Mouse (Mus musculus): ENCODE data around the gene Zranb3. TPM values are rescaled to one million over a fixed set of nuclear protein-coding genes. Genes with fewer than 3 reads are reported as not detected.

Gene Zranb3
- polyA plus RNA-seq, 1 experiment from 2014 or later, result 6.5 TPM

DNA sequence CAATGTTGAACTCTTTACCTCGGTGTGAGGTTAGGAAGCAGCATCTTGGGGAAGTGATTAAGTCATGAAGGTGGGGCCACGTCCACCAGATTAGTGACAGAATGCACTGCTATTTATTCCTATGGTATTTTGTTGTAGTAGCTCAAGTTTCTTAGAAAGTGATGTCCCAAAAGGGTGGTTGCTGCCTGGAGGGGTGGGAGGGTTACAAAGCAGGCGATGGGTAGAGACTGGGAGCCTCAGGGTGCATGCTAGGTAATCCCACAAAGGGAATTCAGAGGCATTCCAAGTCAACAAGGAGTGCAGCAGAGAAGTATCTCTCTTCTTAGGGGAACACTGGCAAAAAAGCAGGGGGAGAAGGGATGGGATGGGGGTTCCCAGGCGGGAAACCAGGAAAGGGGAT is 113.5 kb downstream of the Zranb3 start:
- Histone ChIP-seq H3K9me3 (replicated peaks; ENCODE audit: control insufficient read depth, low read length) (no peaks in the 10 kb centered on the region), H3K4me2 (ENCODE audit: low read length) (no peak overlapping the region), H3K27me3 (replicated peaks; ENCODE audit: control insufficient read depth, insufficient read depth, low read length) (no peaks in the 10 kb centered on the region), H3K4me3 (ENCODE audit: low read depth, low read length) (no peak overlapping the region), H3K36me3 (ENCODE audit: control insufficient read depth, insufficient read depth, low read length) (no peaks in the 10 kb centered on the region), H3K27ac (ENCODE audit: low read depth, low read length) (no peak overlapping the region), H3K4me1 (ENCODE audit: control insufficient read depth, insufficient read depth, low read length) (0 out of 2 replicates have a peak, but pooled peaks cover 2% of the 10 kb centered on the region), H3K9ac (ENCODE audit: low read length) (no peak overlapping the region)
- DNase-seq (ENCODE audit: low spot score) (no peak), ATAC-seq (no peak)
- 79% methylated on average over 4 of the region's 4 CpGs for WGBS

DNA sequence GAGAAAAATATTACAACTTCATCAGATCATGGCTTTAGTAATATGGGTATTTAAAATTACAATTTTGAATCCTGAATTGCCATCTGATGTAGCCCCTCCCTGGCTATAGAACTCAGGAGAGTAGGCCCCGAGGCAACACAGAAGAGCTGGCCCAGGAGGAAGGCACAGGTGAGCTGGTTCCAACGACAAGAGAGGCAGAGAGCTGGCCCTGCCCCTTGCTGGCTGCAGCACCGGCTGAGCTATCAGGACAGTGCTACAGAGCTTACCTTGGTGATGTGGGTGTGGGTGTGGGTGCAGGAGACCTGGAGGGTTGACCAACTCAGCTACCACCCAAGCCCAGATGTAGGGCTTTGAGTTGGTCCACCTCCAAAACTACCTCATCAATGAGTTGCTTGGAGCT is 114.6 kb downstream of the Zranb3 start:
- Histone ChIP-seq H3K4me1 (ENCODE audit: control insufficient read depth, insufficient read depth, low read length) (0 out of 2 replicates have a peak, but pooled peaks cover 2% of the 10 kb centered on the region), H3K9ac (ENCODE audit: low read length) (no peak overlapping the region), H3K27me3 (replicated peaks; ENCODE audit: control insufficient read depth, insufficient read depth, low read length) (no peaks in the 10 kb centered on the region), H3K36me3 (ENCODE audit: control insufficient read depth, insufficient read depth, low read length) (no peaks in the 10 kb centered on the region), H3K27ac (ENCODE audit: low read depth, low read length) (no peak overlapping the region), H3K4me2 (ENCODE audit: low read length) (no peak overlapping the region), H3K4me3 (ENCODE audit: low read depth, low read length) (no peak overlapping the region), H3K9me3 (replicated peaks; ENCODE audit: control insufficient read depth, low read length) (no peaks in the 10 kb centered on the region)
- WGBS, result 81% methylated on average over 3 of the region's 3 CpGs
- ATAC-seq, result no peak
- no peak for DNase-seq (ENCODE audit: low spot score)

DNA sequence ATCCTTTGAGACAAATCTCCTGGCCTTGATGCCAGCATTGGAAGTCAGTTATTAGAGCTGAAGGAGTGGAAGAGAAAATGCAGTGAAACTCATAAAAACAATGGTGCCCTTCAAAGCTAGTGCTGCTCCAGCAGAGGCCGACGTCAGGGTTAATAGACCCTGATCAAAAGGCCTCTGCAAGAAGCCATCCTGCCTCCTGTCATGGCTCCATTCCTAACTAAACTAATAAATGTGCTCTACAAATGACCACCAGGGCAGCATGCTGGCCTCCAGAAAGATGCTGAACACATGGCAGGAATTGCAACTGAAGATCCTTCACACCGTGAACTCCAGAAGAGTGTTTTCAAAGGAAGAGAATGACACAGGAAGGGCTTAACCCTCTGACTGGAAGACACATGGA is 117.5 kb downstream of the Zranb3 start:
- DNase-seq (ENCODE audit: low spot score), result no peak
- H3K36me3 ChIP-seq (ENCODE audit: control insufficient read depth, insufficient read depth, low read length), result no peaks in the 10 kb centered on the region
- no peak for ATAC-seq
- H3K4me3 ChIP-seq (ENCODE audit: low read depth, low read length), result no peak overlapping the region
- no peaks in the 10 kb centered on the region for H3K9me3 ChIP-seq (replicated peaks; ENCODE audit: control insufficient read depth, low read length)
- H3K27ac ChIP-seq (ENCODE audit: low read depth, low read length), result no peak overlapping the region
- H3K4me2 ChIP-seq (ENCODE audit: low read length), result no peak overlapping the region
- no peaks in the 10 kb centered on the region for H3K27me3 ChIP-seq (replicated peaks; ENCODE audit: control insufficient read depth, insufficient read depth, low read length)
- 0 out of 2 replicates have a peak, but pooled peaks cover under 1% of the 10 kb centered on the region for H3K4me1 ChIP-seq (ENCODE audit: control insufficient read depth, insufficient read depth, low read length)
- no peak overlapping the region for H3K9ac ChIP-seq (ENCODE audit: low read length)
- WGBS, result 67% methylated on average over 3 of the region's 3 CpGs

DNA sequence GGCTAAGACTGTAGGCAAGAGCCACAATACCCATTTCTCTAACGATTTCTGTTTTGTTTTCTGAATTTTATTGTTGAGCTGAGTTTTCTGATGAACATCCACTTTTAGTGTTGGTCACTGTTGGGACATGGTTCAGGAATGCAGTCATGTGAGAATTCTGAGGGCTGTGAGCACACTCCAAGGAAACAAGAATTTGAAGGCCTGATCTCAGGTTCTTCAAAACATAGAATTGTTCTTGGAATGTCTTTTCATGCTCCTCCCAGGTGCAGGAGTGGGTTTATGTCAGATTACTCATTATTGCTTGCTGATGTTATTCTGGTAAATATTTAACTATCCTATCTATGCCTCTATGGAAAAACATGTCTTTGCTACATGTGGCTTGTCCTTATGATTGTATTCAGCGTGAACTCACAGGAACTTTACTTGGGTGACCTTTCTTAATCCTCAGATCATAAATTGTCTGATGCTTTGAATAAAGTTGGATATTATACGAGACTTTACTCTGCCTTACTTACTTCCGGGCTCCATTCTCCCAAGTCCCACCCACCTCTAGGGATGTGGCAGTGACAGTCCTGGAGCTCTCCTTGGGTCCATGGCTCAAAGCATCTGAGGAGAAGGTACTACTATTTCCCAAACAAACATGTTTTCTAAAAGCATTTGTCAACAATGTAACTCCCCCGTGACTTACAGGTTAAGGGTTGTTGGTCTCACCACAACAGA is 119.4 kb downstream of the Zranb3 start:
- DNase-seq (ENCODE audit: low spot score), result no peak
- 92% methylated on average over 5 of the region's 5 CpGs for whole genome bisulfite sequencing

DNA sequence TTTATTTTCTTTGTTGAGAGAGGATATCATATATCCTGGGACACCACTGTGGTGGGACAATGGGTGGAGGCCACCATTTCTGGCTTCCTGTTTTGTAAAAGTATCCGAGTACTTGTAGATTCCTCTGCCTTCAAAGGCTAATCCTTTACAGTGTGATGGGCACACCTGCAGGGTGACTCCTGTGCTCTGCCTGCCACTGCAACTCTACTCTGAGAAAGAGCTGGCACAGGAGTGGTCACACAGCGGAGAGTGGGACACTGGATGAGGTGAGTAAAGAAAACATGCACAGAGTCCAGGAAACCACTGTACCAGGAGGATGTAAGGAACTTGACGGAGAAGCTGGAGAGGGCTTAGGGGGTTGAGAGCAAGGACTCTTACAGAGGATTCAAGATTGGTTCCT is 120.6 kb downstream of the Zranb3 start:
- Histone ChIP-seq H3K4me1 (ENCODE audit: control insufficient read depth, insufficient read depth, low read length) (no peaks in the 10 kb centered on the region), H3K9me3 (replicated peaks; ENCODE audit: control insufficient read depth, low read length) (no peaks in the 10 kb centered on the region), H3K4me3 (ENCODE audit: low read depth, low read length) (no peak overlapping the region), H3K27ac (ENCODE audit: low read depth, low read length) (no peak overlapping the region), H3K36me3 (ENCODE audit: control insufficient read depth, insufficient read depth, low read length) (no peaks in the 10 kb centered on the region), H3K4me2 (ENCODE audit: low read length) (no peak overlapping the region), H3K9ac (ENCODE audit: low read length) (no peak overlapping the region), H3K27me3 (replicated peaks; ENCODE audit: control insufficient read depth, insufficient read depth, low read length) (no peaks in the 10 kb centered on the region)
- no peak for DNase-seq (ENCODE audit: low spot score)
- 92% methylated on average over 3 of the region's 3 CpGs for WGBS
- ATAC-seq, result no peak

More for the DNA sequence above, 119.4 kb downstream of the Zranb3 start:
- no peaks in the 10 kb centered on the region for H3K27me3 ChIP-seq (replicated peaks; ENCODE audit: control insufficient read depth, insufficient read depth, low read length)
- no peak overlapping the region for H3K4me3 ChIP-seq (ENCODE audit: low read depth, low read length)
- no peak overlapping the region for H3K27ac ChIP-seq (ENCODE audit: low read depth, low read length)
- ATAC-seq, result no peak
- no peaks in the 10 kb centered on the region for H3K4me1 ChIP-seq (ENCODE audit: control insufficient read depth, insufficient read depth, low read length)
- no peaks in the 10 kb centered on the region for H3K36me3 ChIP-seq (ENCODE audit: control insufficient read depth, insufficient read depth, low read length)
- no peak overlapping the region for H3K9ac ChIP-seq (ENCODE audit: low read length)
- no peak overlapping the region for H3K4me2 ChIP-seq (ENCODE audit: low read length)
- no peaks in the 10 kb centered on the region for H3K9me3 ChIP-seq (replicated peaks; ENCODE audit: control insufficient read depth, low read length)

DNA sequence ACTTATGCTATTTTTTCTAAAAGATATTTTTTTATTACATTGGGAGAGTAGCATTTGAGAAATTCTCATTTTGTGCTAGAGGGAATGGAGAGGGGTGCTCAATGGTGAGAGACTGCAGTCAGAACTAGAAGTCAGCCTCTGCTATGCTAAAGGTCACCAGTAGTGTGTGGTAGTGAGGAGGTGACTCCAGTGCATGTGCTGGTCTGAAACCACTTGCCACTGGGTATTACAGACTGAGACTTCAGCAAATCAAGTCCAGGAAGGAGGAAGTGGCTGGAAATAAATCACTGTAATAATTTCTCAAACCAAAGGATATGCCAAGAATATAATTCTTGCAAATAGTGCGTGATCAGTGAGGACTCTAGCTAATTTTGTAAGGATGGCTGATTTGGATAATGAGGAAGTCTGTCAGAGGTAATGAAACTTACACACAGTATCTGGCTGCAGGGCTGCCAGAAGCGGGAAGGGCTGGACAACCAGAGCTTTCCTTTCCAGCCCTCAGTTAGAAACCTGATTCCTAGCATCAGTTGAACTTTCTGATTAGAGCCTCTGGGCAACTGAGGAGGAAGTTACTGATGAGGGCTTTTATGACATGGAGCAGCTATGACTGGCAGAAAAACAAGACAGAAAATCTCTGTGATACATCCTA is 121.8 kb downstream of the Zranb3 start:
- H3K27ac ChIP-seq (ENCODE audit: low read depth, low read length), result no peak overlapping the region
- no peak for ATAC-seq
- H3K9ac ChIP-seq (ENCODE audit: low read length), result no peak overlapping the region
- H3K4me1 ChIP-seq (ENCODE audit: control insufficient read depth, insufficient read depth, low read length), result no peaks in the 10 kb centered on the region
- DNase-seq (ENCODE audit: low spot score), result no peak
- no peak overlapping the region for H3K4me2 ChIP-seq (ENCODE audit: low read length)
- H3K4me3 ChIP-seq (ENCODE audit: low read depth, low read length), result no peak overlapping the region
- no peaks in the 10 kb centered on the region for H3K36me3 ChIP-seq (ENCODE audit: control insufficient read depth, insufficient read depth, low read length)
- no peaks in the 10 kb centered on the region for H3K9me3 ChIP-seq (replicated peaks; ENCODE audit: control insufficient read depth, low read length)
- 83% methylated on average over 2 of the region's 2 CpGs for WGBS
- H3K27me3 ChIP-seq (replicated peaks; ENCODE audit: control insufficient read depth, insufficient read depth, low read length), result no peaks in the 10 kb centered on the region

DNA sequence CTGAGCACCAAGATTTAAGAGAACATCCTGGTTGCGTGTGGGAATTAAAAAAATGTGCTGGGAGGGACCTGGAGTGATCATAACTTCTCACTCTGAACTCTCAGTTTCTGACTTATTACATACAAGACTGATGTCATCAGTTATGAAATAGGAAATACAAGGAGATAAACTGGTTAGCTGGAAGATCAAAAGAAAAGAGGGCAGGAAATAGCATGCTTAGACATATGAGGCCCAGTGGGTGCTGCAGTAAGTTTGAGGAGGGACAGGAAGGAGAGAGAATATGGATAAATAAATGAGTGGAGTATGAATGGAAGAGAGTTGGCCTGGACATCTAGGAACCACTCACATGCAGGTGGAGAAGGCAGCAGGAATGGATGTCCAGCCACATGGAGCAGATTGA is 124.7 kb downstream of the Zranb3 start:
- Histone ChIP-seq H3K27ac (ENCODE audit: low read depth, low read length) (no peak overlapping the region), H3K27me3 (replicated peaks; ENCODE audit: control insufficient read depth, insufficient read depth, low read length) (no peaks in the 10 kb centered on the region), H3K36me3 (ENCODE audit: control insufficient read depth, insufficient read depth, low read length) (no peaks in the 10 kb centered on the region), H3K9me3 (replicated peaks; ENCODE audit: control insufficient read depth, low read length) (no peaks in the 10 kb centered on the region), H3K4me1 (ENCODE audit: control insufficient read depth, insufficient read depth, low read length) (no peaks in the 10 kb centered on the region), H3K9ac (ENCODE audit: low read length) (no peak overlapping the region), H3K4me3 (ENCODE audit: low read depth, low read length) (no peak overlapping the region), H3K4me2 (ENCODE audit: low read length) (no peak overlapping the region)
- WGBS, result 95% methylated on average over 1 of the region's 1 CpGs
- no peak for DNase-seq (ENCODE audit: low spot score)
- ATAC-seq, result no peak

DNA sequence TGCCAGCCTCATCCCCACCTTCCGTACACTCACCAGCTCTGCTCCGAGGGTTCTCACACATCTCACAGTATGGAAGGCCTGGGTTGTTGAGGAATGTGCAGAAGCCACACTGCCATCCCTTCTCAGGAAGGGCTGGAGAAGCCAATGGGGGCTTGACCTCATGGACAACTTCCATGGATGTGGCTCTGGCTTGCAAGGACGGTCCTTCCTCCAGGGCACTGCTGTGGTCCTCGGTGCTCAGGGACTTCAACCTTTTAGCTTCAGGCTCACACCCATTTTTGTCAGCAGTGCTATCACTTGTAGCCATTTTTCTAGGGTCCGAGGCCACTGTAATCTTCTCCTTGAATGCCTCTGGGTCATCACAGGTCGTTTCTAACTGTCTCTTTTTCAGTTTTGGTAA is 126.7 kb downstream of the Zranb3 start:
- H3K4me3 ChIP-seq (ENCODE audit: low read depth, low read length), result no peak overlapping the region
- H3K9me3 ChIP-seq (replicated peaks; ENCODE audit: control insufficient read depth, low read length), result no peaks in the 10 kb centered on the region
- H3K9ac ChIP-seq (ENCODE audit: low read length), result no peak overlapping the region
- H3K36me3 ChIP-seq (ENCODE audit: control insufficient read depth, insufficient read depth, low read length), result no peaks in the 10 kb centered on the region
- H3K27ac ChIP-seq (ENCODE audit: low read depth, low read length), result no peak overlapping the region
- H3K4me1 ChIP-seq (ENCODE audit: control insufficient read depth, insufficient read depth, low read length), result no peaks in the 10 kb centered on the region
- ATAC-seq, result no peak
- no peak for DNase-seq (ENCODE audit: low spot score)
- 89% methylated on average over 6 of the region's 6 CpGs for WGBS
- H3K27me3 ChIP-seq (replicated peaks; ENCODE audit: control insufficient read depth, insufficient read depth, low read length), result no peaks in the 10 kb centered on the region
- no peak overlapping the region for H3K4me2 ChIP-seq (ENCODE audit: low read length)

DNA sequence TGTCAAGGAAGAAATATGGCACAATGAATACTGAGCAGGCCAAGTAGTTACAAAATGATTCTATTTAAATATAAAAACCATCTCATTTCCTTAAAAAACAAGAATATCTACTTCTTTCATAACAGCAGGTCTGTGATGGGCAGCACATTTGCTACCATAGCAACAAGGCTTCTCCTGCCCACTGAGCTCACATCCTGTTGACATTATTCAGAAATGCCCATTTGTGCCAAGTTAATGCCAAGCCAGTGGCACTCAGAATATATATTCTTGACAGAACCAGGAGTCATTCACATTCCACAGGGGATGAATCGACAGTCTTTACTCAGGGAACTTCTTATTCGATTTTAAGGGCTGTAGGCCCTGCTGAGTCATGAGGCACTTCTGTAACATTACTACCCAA is 127.2 kb downstream of the Zranb3 start:
- no peak overlapping the region for H3K4me3 ChIP-seq (ENCODE audit: low read depth, low read length)
- DNase-seq (ENCODE audit: low spot score) (peak; percentile 17), ATAC-seq (no peak)
- no peaks in the 10 kb centered on the region for H3K27me3 ChIP-seq (replicated peaks; ENCODE audit: control insufficient read depth, insufficient read depth, low read length)
- WGBS, result 89% methylated on average over 2 of the region's 2 CpGs
- no peak overlapping the region for H3K27ac ChIP-seq (ENCODE audit: low read depth, low read length)
- no peaks in the 10 kb centered on the region for H3K9me3 ChIP-seq (replicated peaks; ENCODE audit: control insufficient read depth, low read length)
- H3K4me2 ChIP-seq (ENCODE audit: low read length), result no peak overlapping the region
- no peak overlapping the region for H3K9ac ChIP-seq (ENCODE audit: low read length)
- H3K36me3 ChIP-seq (ENCODE audit: control insufficient read depth, insufficient read depth, low read length), result no peaks in the 10 kb centered on the region
- H3K4me1 ChIP-seq (ENCODE audit: control insufficient read depth, insufficient read depth, low read length), result no peaks in the 10 kb centered on the region
